Mouse (Mus musculus): ENCODE data around the gene Psma6.
A peak's percentile ranks its signal among the peaks of the same experiment; 100 is the strongest.
"Not testable (repeated sequence)": the region's sequence is repeated elsewhere in the genome, so short reads cannot be mapped to it uniquely, and the experiment has no call there.

Gene Psma6

GRCm38 (mm10) chr12:55384023-55384749 is at the start of gene Psma6:
Psma6 (plus strand) TSS chr12:55384222.
- DNase-seq = no peak

DNA sequence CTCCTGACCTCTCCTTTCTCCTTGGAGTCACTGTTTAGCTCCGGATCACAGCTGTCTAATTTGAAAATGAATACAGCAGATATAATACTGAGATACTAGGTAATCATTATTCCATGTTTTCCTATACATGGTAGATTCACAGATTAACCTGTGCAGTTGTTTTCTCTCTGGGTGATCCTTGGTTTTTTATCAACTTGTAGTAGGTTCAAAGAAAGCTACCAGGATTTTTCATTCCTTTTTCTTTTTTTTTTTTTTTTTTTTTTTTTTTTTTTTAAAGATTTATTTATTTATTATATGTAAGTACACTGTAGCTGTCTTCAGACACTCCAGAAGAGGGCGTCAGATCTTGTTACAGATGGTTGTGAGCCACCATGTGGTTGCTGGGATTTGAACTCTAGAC is 45.5 kb upstream of the Psma6 start:
- not testable (repeated sequence) for DNase-seq

GRCm38 (mm10) chr12:55343045-55343444 is 41.0 kb upstream of the Psma6 start:
- not testable (repeated sequence) for DNase-seq

- DNase-seq = no peak
These were observed 40.0 kb upstream of the Psma6 start for GRCm38 (mm10) chr12:55343998-55344397.

- no peak for DNase-seq
These were observed 39.4 kb upstream of the Psma6 start for GRCm38 (mm10) chr12:55344583-55344982.

DNA sequence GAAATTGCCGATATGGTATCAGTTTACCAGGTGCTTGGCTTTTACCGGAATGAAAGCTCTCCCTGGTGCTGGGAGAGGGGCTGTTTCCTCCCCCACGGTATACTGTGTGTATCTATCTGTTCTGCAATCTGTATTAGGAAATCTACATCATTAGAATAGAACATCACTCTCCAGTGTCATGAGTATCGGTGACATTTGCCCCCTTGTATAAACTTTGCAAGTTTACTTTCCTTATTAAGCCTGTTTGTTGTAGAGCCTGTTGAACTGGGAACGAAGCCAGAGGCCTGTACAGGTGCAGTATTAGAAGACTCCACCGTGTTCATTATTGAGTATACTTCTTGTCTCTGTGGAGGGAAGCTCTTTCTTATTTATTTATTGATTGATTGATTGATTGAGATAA is 30.6 kb upstream of the Psma6 start:
- no peak for DNase-seq

DNA sequence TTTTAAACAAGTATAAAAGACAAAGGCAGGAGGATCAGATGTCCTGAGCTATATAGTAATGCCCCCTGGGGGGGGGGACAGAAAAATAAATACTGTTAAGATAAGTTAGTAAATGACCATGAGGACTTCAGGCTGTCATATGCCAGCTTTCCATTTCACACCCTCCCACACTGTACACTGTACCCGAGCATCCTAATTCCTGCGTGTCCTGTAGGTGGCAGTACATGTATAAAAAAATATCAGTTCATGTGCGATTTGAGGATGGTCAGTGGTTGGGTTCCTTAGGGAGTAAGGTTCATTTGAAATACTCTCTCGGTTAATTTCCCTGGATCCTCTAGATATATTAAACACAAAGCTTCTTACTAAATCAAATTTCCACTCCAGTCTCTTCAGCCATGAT is 29.1 kb upstream of the Psma6 start:
- peak; percentile 41 to 55 for DNase-seq

DNA sequence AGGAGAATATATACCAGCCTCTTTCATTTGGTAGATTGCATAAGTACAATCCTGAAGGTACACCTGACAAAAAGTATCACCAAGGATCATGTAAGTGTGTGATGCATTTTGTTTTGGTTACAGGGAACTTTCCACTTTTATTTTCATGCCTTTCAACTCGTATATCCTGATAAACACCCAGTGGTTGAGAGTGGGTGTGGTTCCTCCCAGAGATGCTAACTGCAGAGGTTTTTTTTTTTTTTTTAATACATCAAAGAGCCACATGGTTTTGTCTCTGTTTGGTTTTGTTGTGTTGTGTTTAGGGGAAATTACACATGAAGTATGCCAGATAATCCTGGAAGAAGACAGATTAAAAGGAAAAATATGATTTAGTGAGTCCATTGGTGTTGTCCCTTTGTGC is 26.7 kb upstream of the Psma6 start:
- no peak for DNase-seq

DNA sequence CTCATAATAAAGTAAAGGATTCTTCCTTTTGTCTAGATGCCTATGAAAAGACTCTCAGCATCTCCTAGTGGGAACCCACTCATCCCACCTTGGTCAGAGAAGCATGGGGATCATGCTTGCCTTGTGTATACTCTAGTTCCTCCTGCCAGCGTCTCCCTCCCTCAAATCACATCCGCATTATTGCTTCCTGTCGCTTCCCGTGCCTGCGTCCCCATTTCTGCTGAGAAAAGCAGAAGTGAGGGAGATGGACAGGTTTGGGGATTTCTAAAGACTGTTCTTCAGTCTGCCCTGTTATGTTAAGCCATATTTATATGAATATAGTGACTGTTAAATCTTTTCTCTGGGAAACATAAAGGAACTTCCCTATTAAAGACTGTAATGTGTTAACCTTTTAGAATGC is 23.1 kb upstream of the Psma6 start:
- DNase-seq = no peak

GRCm38 (mm10) chr12:55365083-55365482 is 18.9 kb upstream of the Psma6 start:
- DNase-seq = no peak

GRCm38 (mm10) chr12:55372424-55373055 is 11.5 kb upstream of the Psma6 start:
- no peak for DNase-seq

DNA sequence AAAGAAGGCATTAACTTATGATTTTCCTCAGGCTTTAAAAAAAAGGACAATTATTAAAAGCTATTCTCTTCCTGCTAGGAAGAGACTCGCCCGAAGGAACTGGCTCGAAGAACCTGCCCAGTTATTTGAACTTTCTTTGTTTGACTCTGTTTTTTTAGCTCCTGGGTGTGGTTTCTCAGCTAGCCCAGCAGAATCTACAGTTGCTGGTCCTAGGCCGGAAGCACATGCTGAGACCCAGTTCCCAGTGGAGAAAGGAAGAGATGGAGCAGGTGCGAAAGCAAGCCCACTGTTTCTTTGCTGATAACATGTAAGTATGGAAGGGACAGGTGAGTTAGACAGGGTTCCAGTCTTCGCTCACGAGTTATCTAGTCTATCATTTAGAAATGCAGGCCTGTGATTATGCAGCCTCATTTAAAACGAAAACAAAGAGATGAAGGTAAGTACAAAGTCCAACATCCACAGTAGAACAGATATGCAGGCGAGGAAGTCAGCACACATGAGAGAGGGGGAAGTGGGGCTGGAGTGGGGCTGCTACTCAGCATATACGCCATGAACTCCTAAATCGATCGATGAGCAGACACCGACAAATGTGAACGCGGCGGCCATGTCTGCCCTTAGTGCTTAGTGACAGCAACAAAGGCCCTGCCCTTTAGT is 6.9 kb upstream of the Psma6 start:
- DNase-seq = no peak

DNA sequence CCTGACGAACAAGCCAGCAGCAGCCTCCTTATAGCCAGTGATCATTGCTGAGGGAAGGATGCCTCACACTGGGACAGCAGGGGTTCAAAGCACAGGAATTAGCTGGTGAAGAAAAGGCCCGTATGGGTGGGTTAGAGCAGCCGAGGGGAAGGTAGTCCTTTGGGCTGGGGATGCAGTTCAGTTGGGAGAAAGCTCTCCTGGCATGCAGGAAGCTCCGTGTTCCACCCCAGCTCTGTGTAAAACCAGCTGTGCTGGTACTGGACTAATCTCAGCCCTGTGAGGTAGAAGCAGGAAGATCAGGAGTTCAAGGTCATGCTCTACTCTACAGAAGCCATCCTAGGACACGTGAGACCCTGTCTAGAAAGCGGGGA is 6.4 kb upstream of the Psma6 start:
- no peak for DNase-seq

GRCm38 (mm10) chr12:55384826-55385225 is 804 bp downstream of the Psma6 start:
- DNase-seq = no peak

- DNase-seq = no peak
These were observed 1.9 kb downstream of the Psma6 start for GRCm38 (mm10) chr12:55385931-55386330.

- DNase-seq = no peak
These were observed 2.4 kb downstream of the Psma6 start for GRCm38 (mm10) chr12:55386456-55386855.

- DNase-seq = no peak
These were observed 3.2 kb downstream of the Psma6 start for GRCm38 (mm10) chr12:55387083-55387787.

DNA sequence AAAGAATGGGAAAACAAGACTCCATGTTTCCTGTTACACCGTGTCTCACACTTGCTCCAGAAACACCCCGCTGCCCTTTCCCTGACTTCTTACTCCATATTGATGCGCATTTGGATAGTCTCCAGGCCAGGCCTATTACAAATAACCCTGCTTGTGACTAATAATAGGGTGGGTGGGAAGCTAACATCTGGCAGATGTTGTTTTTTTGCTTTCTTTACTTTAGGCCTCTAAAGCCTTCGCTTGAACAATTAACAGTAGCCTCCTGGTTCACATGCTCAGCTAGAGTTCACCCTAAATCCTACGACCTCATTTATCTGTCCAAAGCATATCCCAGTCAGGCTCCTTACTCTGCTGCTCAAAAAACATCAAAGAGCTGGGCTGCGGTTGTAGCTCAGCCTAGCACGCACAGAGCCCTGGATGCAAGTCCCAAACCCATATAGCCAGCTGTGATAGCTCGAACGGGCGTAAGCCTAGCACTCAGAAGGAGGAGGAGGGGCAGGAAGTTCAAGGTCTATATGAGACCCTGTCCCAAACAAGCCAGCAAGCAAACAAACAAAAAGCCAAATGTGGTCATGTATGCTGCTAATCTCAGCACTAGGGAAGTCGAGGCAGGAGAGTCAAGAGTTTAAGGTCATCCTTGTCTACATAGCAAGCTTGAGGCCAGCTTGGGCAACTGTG is 3.9 kb downstream of the Psma6 start:
- no peak for DNase-seq

- DNase-seq = peak in 1 of 2 experiments; percentile 33
These were observed 4.5 kb downstream of the Psma6 start for GRCm38 (mm10) chr12:55388478-55388877.

DNA sequence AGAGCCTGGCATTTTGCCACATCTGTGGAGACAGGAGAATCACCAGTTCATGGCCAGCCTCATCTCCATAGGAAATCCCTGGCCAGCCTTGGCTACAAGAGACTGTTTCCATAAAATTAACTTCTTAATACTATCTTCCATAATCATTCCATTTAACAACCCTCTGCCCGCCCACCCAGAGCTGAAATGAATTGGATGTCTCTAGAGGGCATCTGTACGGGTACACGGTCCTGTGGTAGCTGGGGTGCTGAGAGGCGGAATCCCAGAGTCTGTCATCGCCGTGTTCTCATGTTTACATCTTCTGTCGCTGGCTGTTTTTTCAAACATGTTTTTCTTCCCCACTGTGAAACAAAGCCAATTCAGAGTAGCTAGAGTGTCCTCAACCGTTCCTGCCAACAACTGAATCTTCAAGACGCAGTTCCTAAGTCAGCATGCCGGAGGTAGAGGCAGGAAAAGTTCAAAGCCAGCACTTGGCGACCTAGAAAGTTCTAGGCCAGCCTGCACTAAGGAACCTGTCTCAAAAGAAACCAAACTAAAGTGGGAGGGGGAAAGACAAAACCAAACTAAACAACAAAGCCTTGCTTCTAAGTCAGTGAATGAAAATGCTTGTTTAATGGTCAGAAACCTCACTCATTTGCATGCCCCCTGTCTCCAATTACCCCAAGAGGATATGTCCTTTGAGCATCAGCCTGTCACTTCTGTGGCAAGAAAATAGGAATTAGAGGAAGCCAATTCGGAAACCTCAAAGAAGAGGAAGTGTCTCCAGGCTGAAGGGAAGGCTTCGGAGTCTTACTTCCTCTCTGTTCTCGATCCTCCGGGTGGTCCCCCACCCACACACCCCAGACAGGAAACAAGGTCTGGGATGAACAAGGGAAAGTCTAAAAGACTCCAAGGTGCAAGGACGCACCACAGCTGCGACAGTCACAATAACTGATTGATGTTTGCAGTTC is 5.4 kb downstream of the Psma6 start:
- DNase-seq = no peak

DNA sequence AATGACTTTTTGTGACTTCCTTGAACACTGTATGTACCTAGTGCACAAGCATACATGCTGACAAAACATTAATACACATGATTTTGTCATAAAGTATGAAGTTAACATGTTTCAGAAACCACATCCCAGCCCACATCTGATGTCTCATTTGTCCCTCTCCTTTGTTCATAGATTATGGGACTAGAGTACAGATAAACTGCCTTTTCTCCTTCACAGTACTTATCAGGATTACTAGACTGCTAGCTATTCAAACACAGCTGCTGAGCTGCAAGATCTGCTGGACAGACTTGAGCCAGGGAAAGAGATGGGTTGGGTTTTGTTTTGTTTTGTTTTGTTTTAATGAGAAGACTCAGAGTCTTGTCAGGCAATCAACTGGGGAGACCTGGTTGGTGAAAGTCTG is 8.1 kb downstream of the Psma6 start:
- DNase-seq = no peak

Data from cerebellum, postnatal 25 days (tissue).